Mouse (Mus musculus) cerebellum, postnatal 36 days (tissue): ENCODE measurements around the gene Cgrrf1.
A peak's percentile ranks its signal among the peaks of the same experiment; 100 is the strongest.
"Not testable (repeated sequence)": the region's sequence is repeated elsewhere in the genome, so short reads cannot be mapped to it uniquely, and the experiment has no call there.

Source experiments
- DNase-seq, 2 experiments: peaks; one replicate each; pipeline ENCODE4 v3.0.0; 2021 to 2022; ENCODE audit warnings: mixed read lengths in 2 of 2

The Cgrrf1 gene

DNA sequence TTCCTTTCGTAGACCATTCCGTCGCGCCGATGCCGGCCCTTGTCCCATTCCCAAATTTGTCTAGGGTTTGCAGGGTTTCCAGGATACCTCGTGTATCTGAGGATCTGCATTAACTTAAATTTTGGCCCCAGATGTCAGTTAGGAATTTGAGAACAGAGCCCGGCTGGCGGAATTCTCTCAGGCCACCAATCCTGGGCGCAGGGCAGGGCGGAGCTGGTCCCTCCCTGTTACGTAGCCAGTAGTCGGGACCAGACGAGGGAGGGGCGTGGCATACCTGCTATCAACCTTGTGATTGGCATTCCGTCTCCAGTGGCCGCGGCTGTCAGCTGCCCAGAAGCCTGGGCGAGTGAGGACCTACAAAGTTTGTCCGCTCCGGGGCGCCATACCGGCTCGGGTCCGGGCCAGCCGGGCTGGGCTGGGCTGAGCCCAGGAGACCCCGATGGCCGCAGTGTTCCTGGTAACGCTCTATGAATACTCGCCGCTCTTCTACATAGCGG, at the start of gene Cgrrf1:
Gene Cgrrf1, plus strand, starts transcription at position 289 of the 497 bp plus-strand sequence.
- peak; percentile 96 to 97 for DNase-seq

- no peak for DNase-seq
These were observed 49.6 kb upstream of the Cgrrf1 start for GRCm38 (mm10) chr14:46782187-46782828.

GRCm38 (mm10) chr14:46783327-46783926, 48.5 kb upstream of the Cgrrf1 start:
- DNase-seq, result no peak

- DNase-seq, result no peak
These were observed 46.7 kb upstream of the Cgrrf1 start for GRCm38 (mm10) chr14:46785247-46785646.

DNA sequence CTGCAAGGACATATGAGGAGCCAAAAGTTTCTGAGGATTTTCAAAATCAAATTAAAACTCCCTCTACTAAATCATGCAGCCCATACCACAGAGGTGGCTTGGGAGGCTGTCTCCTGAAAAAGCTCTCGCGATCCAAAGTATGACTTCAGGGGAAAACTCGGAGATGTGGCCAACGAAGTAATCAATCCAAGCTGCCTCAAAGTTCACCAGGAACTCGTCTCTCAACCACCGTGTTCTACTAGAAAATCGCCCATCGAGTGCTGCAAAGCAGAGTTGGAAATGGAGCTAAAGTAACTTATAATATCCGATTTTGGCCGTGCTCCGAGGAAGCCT, 44.5 kb upstream of the Cgrrf1 start:
- DNase-seq, result no peak

DNA sequence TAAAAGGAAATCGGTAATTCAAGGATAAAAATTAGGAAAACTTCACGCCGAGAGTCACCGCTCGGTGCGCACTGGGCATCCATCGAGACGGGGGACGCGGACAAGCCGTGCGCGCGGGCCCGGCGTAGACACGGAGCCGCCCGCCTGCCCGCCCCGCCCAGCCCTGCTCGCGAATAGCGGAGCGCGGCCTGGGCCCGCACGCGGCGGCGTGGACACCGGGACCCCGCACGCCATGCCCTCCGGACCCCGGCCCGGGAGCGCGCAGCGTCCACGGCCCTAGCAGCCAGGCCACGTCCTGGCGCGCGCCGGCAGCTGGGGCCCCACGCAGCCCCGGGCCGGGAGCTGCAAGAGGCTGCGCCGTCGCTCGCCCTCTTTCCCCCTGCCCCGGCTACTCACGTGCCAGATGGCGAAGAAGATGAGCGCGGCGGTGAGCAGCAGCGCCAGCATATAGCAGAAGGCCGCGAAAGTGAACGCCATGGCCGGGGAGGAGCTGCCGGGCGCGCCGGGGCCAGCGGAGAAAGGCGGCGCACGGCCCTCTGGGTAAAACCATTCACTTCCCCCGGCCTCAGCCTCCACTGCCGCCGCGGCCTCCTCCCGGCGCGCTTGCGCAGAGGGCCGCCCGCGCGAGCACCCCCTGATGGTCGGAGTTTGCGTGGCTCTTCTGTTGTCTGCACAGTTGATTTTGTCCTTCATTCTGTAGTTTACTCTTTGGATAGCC, 44.0 kb upstream of the Cgrrf1 start, which contains the start of gene Cnih1:
Gene Cnih1, minus strand, starts transcription at position 625 of the 718 bp plus-strand sequence.
- peak; percentile 90 to 92 for DNase-seq

DNA sequence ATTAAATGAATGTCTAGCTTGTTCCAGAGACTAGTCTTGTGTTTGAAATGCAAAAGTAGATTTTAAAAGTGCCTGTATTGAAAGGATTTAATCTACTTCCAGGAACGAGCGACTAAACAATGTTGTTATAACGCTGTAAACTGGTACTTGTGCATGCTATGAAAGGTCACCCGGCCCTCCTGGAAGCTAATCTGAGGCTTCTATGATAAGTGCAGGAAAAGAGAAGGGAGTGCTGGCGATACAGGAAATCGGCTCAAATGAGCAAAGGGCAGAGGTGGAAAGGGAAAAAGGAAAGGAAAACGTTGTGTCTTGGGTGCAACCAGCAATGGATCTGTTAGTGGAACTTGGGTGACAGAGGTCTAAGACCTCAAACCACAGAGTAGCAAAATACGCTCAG, 43.4 kb upstream of the Cgrrf1 start:
- DNase-seq, result peak in 1 of 2 experiments; percentile 32

GRCm38 (mm10) chr14:46790303-46790702, 41.6 kb upstream of the Cgrrf1 start:
- DNase-seq, result no peak

GRCm38 (mm10) chr14:46790723-46791122, 41.2 kb upstream of the Cgrrf1 start:
- DNase-seq, result no peak

DNA sequence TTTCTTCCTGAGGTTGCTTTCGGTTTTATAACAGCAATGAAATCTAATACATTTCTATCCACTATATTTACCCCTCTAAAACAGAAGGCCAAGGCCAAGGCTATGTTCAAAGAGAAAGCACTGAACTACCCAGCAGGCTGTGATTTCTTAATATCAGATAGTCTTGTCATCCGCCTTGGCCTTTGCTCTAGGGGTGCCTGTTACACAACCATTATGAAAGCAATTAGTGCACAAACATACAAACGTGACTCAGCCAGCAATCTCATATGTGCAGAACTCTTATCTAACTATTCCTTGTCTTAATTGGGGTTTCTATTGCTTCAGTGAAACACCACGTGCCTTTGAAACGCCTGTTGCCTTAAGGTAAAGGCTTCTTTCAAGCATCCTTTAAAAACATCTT, 37.8 kb upstream of the Cgrrf1 start:
- no peak for DNase-seq

DNA sequence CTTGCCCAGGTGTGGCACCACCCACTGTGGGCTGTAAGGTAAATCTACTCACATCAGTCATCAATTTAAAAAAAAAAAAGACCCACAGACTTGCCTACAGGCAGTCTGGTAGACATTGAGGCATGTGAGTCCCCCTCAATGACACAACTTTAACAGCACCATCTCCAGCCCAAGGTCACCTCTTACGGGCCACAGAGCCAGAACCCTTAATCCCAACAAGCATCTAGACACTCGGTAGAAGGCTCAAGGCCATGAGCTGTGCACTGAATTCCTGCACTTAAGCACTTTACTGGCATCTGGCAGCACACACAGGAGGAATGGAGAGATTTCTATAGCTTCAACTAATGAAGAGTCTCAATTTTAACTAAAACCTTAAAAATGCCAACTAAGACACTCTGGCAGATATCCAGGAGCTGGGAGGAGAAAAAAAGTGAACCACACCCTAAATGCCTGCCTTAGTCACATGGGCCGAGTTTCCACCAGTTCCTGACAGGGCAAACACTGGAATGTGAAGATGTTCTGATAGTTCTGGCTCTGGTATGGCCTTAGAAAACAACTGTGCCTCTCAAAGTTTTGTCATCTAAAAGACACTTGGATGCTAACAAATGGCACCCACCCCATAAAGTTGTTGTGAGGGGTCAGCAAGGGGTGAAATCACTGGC, 31.1 kb upstream of the Cgrrf1 start:
- no peak for DNase-seq

DNA sequence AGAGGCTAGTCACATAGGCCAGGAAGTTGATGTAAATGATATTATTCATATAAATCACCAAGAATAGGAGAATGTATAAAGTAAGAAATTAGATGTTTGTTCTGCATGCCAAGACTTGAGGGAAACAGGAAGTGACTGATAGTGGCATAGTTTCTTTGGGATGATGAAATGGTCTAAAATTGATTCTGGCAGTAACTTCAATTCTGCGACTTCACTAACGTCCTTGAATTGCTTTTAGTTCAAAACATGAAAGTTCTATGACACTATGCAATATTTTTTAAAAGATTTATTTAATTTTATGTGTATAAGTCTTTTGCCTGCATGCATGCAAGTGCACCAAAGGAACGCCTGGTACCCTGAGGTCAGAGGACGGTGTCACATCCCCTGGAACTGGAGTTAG, 28.7 kb upstream of the Cgrrf1 start:
- DNase-seq, result no peak

GRCm38 (mm10) chr14:46803791-46804190, 28.1 kb upstream of the Cgrrf1 start:
- DNase-seq, result no peak

GRCm38 (mm10) chr14:46806186-46806585, 25.7 kb upstream of the Cgrrf1 start:
- DNase-seq, result no peak

- DNase-seq, result no peak
These were observed 24.0 kb upstream of the Cgrrf1 start for GRCm38 (mm10) chr14:46807927-46808326.

GRCm38 (mm10) chr14:46815640-46816039, 16.3 kb upstream of the Cgrrf1 start:
- DNase-seq, result no peak

GRCm38 (mm10) chr14:46816916-46817622, 14.9 kb upstream of the Cgrrf1 start:
- DNase-seq, result no peak

DNA sequence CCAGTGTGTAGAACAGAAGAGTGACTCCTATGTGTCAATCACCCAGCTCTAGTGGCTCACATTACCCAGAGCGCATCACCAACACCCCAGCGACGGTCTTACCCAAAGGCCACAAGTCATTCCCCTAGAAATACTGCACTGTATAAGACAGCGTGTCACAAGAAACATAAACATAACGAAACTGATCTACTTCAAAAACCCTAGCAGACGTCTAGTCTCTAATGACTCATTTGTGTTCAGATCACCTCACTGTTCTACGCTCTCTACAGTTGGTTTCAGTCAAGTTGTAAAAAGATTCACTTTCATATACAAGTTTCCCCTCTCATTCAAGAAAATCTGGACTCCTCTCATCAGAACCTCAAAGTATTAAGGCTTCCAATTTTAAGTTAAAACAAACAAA, 13.2 kb upstream of the Cgrrf1 start:
- DNase-seq, result no peak

DNA sequence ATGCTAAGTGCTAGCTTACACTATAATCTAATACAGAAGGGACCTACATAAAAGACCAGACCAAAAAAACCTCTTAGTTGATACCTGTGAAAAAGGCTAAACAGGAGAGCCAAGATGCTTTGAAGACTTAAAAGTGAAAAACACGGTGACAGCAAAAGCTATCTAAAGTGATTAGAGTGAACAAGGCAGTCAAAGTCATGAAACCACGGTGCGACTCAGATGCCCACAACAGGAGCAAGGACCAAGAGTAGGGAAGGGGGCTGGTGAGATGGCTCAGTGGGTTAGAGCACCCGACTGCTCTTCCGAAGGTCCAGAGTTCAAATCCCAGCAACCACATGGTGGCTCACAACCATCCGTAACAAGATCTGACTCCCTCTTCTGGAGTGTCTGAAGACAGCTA, 12.0 kb upstream of the Cgrrf1 start:
- DNase-seq, result not testable (repeated sequence)

DNA sequence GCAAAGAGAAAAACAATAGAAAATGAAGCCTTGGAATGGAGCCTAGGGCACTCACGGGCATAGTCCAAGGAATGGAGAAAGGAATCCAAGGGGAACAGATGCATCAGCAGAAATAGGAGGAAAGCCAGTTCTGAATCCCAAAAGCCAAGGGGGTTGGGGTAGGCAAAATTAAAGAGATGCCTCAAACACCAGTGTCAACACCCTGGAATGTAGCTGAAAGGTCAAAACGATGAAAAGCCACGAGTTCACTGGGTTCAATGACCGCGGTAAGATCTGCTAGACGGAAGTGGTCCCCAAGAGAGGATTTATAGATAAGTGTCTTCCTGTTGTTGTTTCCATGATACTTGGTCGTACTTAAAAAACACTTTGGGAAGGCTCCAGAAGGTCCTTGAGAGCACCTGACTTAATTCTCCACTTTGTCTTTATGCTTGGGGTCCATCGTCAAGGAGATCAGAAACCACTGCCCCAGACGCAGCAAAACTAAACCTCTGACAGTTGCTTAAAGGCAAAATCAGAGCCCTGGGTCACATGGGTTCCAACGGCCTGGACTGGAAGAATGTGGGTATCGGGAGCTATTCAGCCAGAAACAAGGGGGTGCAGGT, 10.6 kb upstream of the Cgrrf1 start:
- DNase-seq, result no peak

GRCm38 (mm10) chr14:46821873-46822716, 9.8 kb upstream of the Cgrrf1 start, which contains the start of gene Gmfb:
Gmfb (minus strand) TSS chr14:46822242.
- DNase-seq, result peak; percentile 97 to 98
